Mouse (Mus musculus): ENCODE measurements around the gene Olfr1504.
"Not testable (repeated sequence)": the region's sequence is repeated elsewhere in the genome, so short reads cannot be mapped to it uniquely, and the experiment has no call there.

Olfr1504 gene

DNA sequence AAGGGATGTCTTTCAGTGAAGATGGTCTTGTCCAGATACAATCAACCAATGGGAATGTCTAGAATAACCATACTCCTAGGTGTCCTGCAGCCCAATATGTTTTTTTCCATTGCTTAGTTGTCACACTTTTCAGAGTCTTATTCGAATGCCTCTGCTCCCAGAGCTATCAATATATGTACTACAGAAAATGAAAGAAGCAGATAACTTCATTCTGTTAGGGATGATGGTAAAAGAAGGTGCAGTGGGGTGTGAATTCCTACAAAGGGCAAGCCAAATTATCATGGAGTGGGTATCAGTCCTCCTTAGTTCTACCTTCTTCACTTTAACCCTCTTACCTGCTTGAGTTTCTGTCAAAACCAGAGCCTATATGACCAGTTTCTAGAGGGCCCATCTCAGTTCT, at the start of gene Olfr1504:
Gene Olfr1504, minus strand, starts transcription at position 101 of the 400 bp plus-strand sequence.
- in situ Hi-C loops (cut with MboI, MseI), result no loop called here

- in situ Hi-C loops (cut with MboI, MseI), result no loop called here
Measured at GRCm38 (mm10) chr19:13913230-13913629, 15.5 kb upstream of the Olfr1504 start, which contains the start of gene Olfr1505. TSS of gene Olfr1505 (plus strand) at chr19:13913530.

GRCm38 (mm10) chr19:13861495-13861894, 36.2 kb downstream of the Olfr1504 start, which contains the start of gene Olfr1502:
TSS of gene Olfr1502 (plus strand) at chr19:13861795.
- in situ Hi-C loops (cut with MboI, MseI), result no loop called here

DNA sequence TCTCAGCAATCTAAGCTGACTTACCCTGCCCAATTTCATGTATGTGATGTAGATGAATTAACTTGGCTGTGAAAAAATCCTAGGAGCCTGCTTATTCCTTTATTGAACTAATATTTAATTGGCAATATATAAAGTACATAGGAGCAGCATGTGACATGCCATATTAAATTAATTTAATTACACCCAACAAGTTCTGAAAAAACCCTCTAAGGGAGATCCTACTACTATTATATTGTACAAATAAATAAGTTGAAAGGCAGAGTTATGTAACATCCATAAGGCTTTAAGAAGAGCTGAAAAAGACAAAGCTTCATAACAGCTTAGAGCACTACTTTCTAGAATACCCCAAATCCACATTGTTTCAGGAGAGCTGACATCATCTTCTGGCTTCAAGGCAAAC, 47.1 kb downstream of the Olfr1504 start, which contains the start of gene Olfr1501:
Gene Olfr1501, minus strand, starts transcription at position 101 of the 400 bp plus-strand sequence.
- in situ Hi-C loops (cut with MboI, MseI), result not testable (repeated sequence)

All from T-helper 2 cell (primary cell).